Mouse (Mus musculus) layer of hippocampus, adult 9-11 months (tissue): ENCODE measurements at regions not wholly inside any gene's neighbourhood (a gene's known extent, or its start where the extent isn't known, plus 50 kb on each side); places are given as distances from the start of the nearest gene placed in this dataset.

Source experiments
- DNase-seq: peaks from one replicate; pipeline ENCODE4 v3.0.0; 2022

- DNase-seq: no peak
Observed at GRCm38 (mm10) chr5:45266914-45267313, 183.1 kb downstream of the Qdpr start.

- no peak for DNase-seq
Observed at GRCm38 (mm10) chr5:45258486-45258885, 191.6 kb downstream of the Qdpr start.

- DNase-seq: no peak
Observed at GRCm38 (mm10) chr5:45256256-45256999, 193.6 kb downstream of the Qdpr start.

- peak; percentile 84 for DNase-seq
Observed at GRCm38 (mm10) chr5:45231856-45232255, 218.2 kb downstream of the Qdpr start.

GRCm38 (mm10) chr5:45230097-45230496 is 219.9 kb downstream of the Qdpr start:
- DNase-seq: peak; percentile 38

GRCm38 (mm10) chr5:45229477-45229876 is 220.6 kb downstream of the Qdpr start:
- DNase-seq: no peak

GRCm38 (mm10) chr5:45228226-45228927 is 221.7 kb downstream of the Qdpr start:
- peak; percentile 7 for DNase-seq

GRCm38 (mm10) chr5:45220272-45220916 is 229.6 kb downstream of the Qdpr start:
- DNase-seq: peak; percentile 64

GRCm38 (mm10) chr5:45219558-45219957 is 230.5 kb downstream of the Qdpr start:
- no peak for DNase-seq

GRCm38 (mm10) chr5:45219101-45219500 is 230.9 kb downstream of the Qdpr start:
- DNase-seq: no peak

- DNase-seq: no peak
Observed at GRCm38 (mm10) chr5:45214475-45214874, 235.6 kb downstream of the Qdpr start.

- DNase-seq: no peak
Observed at GRCm38 (mm10) chr5:45198408-45198807, 251.6 kb downstream of the Qdpr start.

GRCm38 (mm10) chr5:45196159-45196558 is 253.9 kb downstream of the Qdpr start:
- DNase-seq: peak; percentile 75

- no peak for DNase-seq
Observed at GRCm38 (mm10) chr5:45192287-45192686, 257.7 kb downstream of the Qdpr start.

GRCm38 (mm10) chr5:45173035-45173755 is 276.8 kb downstream of the Qdpr start:
- DNase-seq: no peak

- no peak for DNase-seq
Observed at GRCm38 (mm10) chr5:45159194-45159593, 290.8 kb downstream of the Qdpr start.

- no peak for DNase-seq
Observed at GRCm38 (mm10) chr5:45154936-45155335, 295.1 kb downstream of the Qdpr start.

GRCm38 (mm10) chr5:45144186-45144585 is 305.9 kb downstream of the Qdpr start:
- peak; percentile 15 for DNase-seq

GRCm38 (mm10) chr5:45137198-45137973 is 312.6 kb downstream of the Qdpr start:
- no peak for DNase-seq

- DNase-seq: no peak
Observed at GRCm38 (mm10) chr5:45136696-45137095, 313.3 kb downstream of the Qdpr start.

GRCm38 (mm10) chr5:45127971-45128370 is 322.1 kb downstream of the Qdpr start:
- DNase-seq: peak; percentile 38

GRCm38 (mm10) chr5:45121751-45122280 is 322.3 kb upstream of the Ldb2 start:
- peak; percentile 13 for DNase-seq
